Mouse (Mus musculus): ENCODE data around the gene Palm3. TPM values are rescaled to one million over a fixed set of nuclear protein-coding genes. Genes with fewer than 3 reads are reported as not detected.

The Palm3 gene
- polyA plus RNA-seq, 1 experiment from 2014 or later = 0.06 TPM

DNA sequence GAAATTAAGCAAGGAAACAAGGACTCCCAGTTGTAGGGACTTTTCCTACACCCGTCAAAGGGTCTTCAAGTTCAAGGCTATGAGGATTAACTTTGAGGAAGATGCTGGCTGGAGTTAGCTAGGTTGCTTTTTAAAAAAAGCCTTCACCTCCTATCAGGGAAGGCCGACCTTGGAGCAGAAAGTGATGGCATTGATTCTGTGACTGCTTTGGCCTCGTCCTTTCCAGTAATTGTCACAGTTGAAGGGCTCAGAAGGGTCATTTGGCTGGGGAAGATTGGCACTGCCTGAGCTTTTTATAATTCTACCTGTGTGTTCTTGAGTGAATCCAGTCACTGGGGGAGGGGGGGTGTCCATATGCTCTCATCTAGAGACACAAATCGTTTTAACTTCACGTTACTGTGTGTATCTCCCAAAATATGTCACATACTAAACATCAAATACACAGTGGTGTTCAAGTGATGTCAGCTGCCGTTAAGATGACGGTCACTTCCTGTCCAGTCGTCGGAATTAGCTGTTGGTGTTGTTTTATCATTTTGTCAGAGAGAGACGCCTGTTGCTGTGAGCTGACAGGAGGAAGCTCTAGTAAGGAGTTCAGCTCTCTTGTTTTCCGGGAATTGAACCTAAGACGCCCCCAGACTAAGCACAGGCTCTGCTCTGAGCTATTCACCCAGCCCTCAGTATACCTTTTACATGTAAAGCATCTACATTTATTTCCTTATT is 47.2 kb downstream of the Palm3 start:
- H3K9ac ChIP-seq = peak overlapping the region; percentile 1; the same call in 1 of the 2 replicates
- H3K27me3 ChIP-seq = no peaks in the 10 kb centered on the region
- H3K27ac ChIP-seq = peak overlapping the region; percentile 25; the same call in 1 of the 2 replicates
- ATAC-seq (ENCODE audit: low read depth) (no peak), DNase-seq (no peak)
- H3K4me1 ChIP-seq (replicated peaks) = peaks cover 71% of the 10 kb centered on the region
- 34% methylated on average over 12 of the region's 12 CpGs for WGBS (ENCODE audit: insufficient replicate concordance)
- no peaks in the 10 kb centered on the region for H3K36me3 ChIP-seq
- peak overlapping the region; percentile 92 for H3K4me2 ChIP-seq
- no peaks in the 10 kb centered on the region for H3K9me3 ChIP-seq (replicated peaks)
- H3K4me3 ChIP-seq (replicated peaks) = no peak overlapping the region

GRCm38 (mm10) chr8:84069169-84069568 is 47.9 kb downstream of the Palm3 start:
- WGBS (ENCODE audit: insufficient replicate concordance) = 45% methylated on average over 1 of the region's 1 CpGs
- Histone ChIP-seq H3K9me3 (replicated peaks) (no peaks in the 10 kb centered on the region), H3K27ac (0 out of 2 replicates have a peak overlapping the region, but pooled peaks have one; percentile 25), H3K36me3 (no peaks in the 10 kb centered on the region), H3K9ac (peak overlapping the region; percentile 1; the same call in 1 of the 2 replicates), H3K4me3 (replicated peaks) (no peak overlapping the region), H3K4me1 (replicated peaks) (peaks cover 65% of the 10 kb centered on the region), H3K4me2 (no peak overlapping the region), H3K27me3 (no peaks in the 10 kb centered on the region)
- DNase-seq = no peak
- no peak for ATAC-seq (ENCODE audit: low read depth)

DNA sequence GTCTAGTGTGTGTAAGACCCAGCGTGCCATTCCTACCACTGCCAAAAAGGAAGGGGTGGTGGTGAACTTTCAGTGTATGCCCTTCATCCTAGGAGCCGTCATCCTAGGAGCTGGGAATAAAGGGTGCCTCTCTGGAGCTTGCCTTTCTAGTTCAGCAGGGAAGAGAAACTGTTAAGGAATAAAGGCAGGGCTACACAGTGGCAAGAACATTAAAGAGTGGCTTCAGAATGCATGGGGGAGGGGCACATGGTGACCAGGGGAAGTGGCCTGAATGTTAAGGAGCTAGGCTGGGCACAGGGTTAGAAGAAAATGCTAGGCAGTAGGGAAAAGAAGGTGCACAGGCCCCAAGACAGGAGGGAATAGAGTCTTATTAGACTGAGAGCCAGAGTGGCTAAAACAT is 48.5 kb downstream of the Palm3 start:
- Histone ChIP-seq H3K4me3 (replicated peaks) (no peak overlapping the region), H3K9me3 (replicated peaks) (no peaks in the 10 kb centered on the region), H3K9ac (peak overlapping the region; percentile 29; the same call in 1 of the 2 replicates), H3K27ac (no peak overlapping the region), H3K27me3 (no peaks in the 10 kb centered on the region), H3K4me2 (no peak overlapping the region), H3K36me3 (no peaks in the 10 kb centered on the region; the same call in 1 of the 2 replicates), H3K4me1 (replicated peaks) (peaks cover 62% of the 10 kb centered on the region)
- ATAC-seq (ENCODE audit: low read depth) = no peak
- no peak for DNase-seq
- WGBS (ENCODE audit: insufficient replicate concordance) = 73% methylated on average over 2 of the region's 2 CpGs

- Histone ChIP-seq H3K9me3 (replicated peaks) (no peaks in the 10 kb centered on the region), H3K27me3 (no peaks in the 10 kb centered on the region), H3K36me3 (peaks cover 3% of the 10 kb centered on the region; the same call in 1 of the 2 replicates), H3K27ac (no peak overlapping the region), H3K4me3 (replicated peaks) (no peak overlapping the region), H3K9ac (0 out of 2 replicates have a peak overlapping the region, but pooled peaks have one; percentile 29), H3K4me2 (no peak overlapping the region), H3K4me1 (replicated peaks) (peaks cover 60% of the 10 kb centered on the region)
- 68% methylated on average over 5 of the region's 5 CpGs for WGBS (ENCODE audit: insufficient replicate concordance)
- no peak for DNase-seq
- no peak for ATAC-seq (ENCODE audit: low read depth)
Measured at GRCm38 (mm10) chr8:84070241-84070640, 49.0 kb downstream of the Palm3 start.

- Histone ChIP-seq H3K4me2 (no peak overlapping the region), H3K4me3 (replicated peaks) (no peak overlapping the region), H3K4me1 (replicated peaks) (peaks cover 56% of the 10 kb centered on the region), H3K27ac (no peak overlapping the region), H3K36me3 (peaks cover 3% of the 10 kb centered on the region; the same call in 1 of the 2 replicates), H3K9ac (no peak overlapping the region), H3K9me3 (replicated peaks) (no peaks in the 10 kb centered on the region), H3K27me3 (no peaks in the 10 kb centered on the region)
- ATAC-seq (ENCODE audit: low read depth) = no peak
- WGBS (ENCODE audit: insufficient replicate concordance) = 76% methylated on average over 2 of the region's 2 CpGs
- DNase-seq = no peak
Measured at GRCm38 (mm10) chr8:84070667-84071066, 49.4 kb downstream of the Palm3 start.

DNA sequence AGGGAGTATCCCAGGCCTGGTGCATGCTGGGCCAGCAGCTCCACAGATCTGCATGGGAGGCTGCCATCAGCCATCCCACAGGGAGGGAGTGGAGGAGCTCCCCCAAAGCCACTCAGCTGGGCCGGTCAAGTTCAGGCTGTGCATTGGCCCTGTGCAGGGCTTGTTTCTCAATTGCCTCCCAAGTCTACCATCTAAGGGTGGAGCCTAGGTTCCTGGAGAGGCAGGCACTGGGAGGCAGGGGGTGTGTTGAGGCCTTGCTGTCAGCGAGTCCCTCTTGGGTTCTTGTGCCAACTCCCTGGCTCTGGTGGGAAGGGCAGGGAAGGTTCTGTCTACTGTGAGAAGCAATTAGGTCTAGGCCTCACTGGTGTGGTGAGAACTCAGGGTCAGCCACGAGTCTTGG is 50.6 kb downstream of the Palm3 start:
- DNase-seq (no peak), ATAC-seq (ENCODE audit: low read depth) (no peak)
- H3K4me3 ChIP-seq (replicated peaks) = no peak overlapping the region
- H3K4me2 ChIP-seq = no peak overlapping the region
- no peaks in the 10 kb centered on the region for H3K9me3 ChIP-seq (replicated peaks)
- no peaks in the 10 kb centered on the region for H3K27me3 ChIP-seq
- H3K4me1 ChIP-seq (replicated peaks) = peaks cover 56% of the 10 kb centered on the region
- 51% methylated on average over 3 of the region's 3 CpGs for WGBS (ENCODE audit: insufficient replicate concordance)
- H3K36me3 ChIP-seq = peaks cover 3% of the 10 kb centered on the region; the same call in 1 of the 2 replicates
- no peak overlapping the region for H3K9ac ChIP-seq
- H3K27ac ChIP-seq = no peak overlapping the region

DNA sequence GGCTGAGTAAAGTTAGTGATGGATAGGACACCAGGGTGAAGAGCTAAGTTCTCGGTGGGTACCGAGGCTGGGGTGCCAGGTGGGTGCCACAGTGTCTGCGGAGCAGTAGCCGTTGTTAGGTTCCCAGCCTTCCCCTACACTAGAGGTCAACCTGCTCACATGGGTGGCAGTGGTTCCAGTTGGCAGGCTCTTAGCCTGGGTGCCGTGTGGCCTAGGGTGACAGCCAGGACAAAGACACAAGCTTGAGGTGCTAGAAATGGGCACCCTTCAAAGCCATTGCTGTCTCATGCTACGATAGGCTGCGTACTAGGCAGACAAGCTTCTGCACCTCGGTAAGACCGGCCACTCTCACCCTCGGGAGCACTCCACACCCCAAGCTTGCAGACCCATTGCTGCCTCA is 51.0 kb downstream of the Palm3 start:
- no peak overlapping the region for H3K4me3 ChIP-seq (replicated peaks)
- no peaks in the 10 kb centered on the region for H3K9me3 ChIP-seq (replicated peaks)
- H3K27ac ChIP-seq = no peak overlapping the region
- H3K27me3 ChIP-seq = no peaks in the 10 kb centered on the region
- no peak overlapping the region for H3K9ac ChIP-seq
- ATAC-seq (ENCODE audit: low read depth) (no peak), DNase-seq (no peak)
- H3K36me3 ChIP-seq = peaks cover 3% of the 10 kb centered on the region; the same call in 1 of the 2 replicates
- WGBS (ENCODE audit: insufficient replicate concordance) = 84% methylated on average over 10 of the region's 10 CpGs
- no peak overlapping the region for H3K4me2 ChIP-seq
- H3K4me1 ChIP-seq (replicated peaks) = peaks cover 56% of the 10 kb centered on the region

DNA sequence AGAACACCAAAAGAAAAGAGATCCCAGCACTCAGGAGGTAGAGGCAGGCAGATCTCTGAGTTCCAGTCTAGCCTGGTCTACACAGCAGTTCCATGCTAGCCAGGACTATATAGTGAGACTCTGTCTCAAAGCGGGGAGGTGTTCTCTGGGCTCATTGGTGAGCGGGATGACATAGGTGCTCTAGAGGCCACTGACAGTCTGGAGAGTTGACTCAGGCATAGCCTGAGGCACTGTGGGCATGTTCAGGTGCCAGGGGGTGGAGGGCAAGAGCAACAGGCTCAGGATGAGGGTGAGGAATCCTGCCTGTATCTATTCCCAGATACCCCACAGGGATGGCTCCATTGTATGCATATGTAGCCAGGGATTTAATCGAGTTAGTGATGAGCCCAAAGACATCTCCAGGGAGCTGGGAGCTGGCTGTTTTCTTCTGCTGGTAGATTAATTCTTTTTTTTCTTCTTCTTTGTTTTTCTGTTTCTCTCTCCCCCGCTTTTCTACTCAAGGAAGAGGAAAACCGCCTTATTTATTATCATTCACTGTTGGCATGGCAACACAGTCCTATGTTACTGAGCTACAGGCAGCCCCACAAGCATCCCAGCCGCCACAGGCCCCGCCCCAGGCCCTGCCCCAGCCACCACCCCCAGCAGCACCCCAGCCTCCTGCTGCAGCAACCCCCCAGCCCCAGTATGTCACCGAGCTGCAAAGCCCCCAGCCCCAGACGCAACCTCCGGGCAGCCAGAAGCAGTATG is 52.1 kb downstream of the Palm3 start:
- Histone ChIP-seq H3K27me3 (no peaks in the 10 kb centered on the region), H3K4me3 (replicated peaks) (no peak overlapping the region), H3K36me3 (peaks cover 3% of the 10 kb centered on the region; the same call in 1 of the 2 replicates), H3K9ac (no peak overlapping the region), H3K9me3 (replicated peaks) (no peaks in the 10 kb centered on the region), H3K4me2 (no peak overlapping the region), H3K4me1 (replicated peaks) (peaks cover 45% of the 10 kb centered on the region), H3K27ac (no peak overlapping the region)
- ATAC-seq (ENCODE audit: low read depth) = no peak
- DNase-seq = no peak
- WGBS (ENCODE audit: insufficient replicate concordance) = 59% methylated on average over 10 of the region's 10 CpGs

- ATAC-seq (ENCODE audit: low read depth) = no peak
Measured at GRCm38 (mm10) chr8:84076412-84076811, 55.1 kb downstream of the Palm3 start.

DNA sequence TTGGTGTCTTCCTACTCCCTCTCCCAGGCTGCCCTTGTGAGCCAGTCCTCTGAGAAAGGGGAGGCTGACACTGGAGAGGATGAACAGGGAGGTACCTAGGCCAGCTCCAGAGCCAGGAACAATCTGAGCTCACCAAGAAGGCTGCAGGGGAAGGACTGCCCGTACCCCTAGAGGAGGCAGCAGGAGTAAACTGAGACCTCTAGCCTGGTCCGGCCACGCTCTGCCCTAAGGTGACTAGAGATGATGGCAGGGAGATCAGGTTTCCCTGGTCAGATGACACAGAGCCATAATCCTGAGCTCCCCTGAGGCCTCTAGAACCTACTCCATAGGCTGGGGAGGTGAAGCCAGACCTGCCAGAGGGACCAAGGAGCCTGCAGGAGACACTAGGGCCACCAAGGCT is 55.6 kb downstream of the Palm3 start:
- DNase-seq = no peak
- no peaks in the 10 kb centered on the region for H3K27me3 ChIP-seq
- no peak overlapping the region for H3K9ac ChIP-seq
- no peaks in the 10 kb centered on the region for H3K9me3 ChIP-seq (replicated peaks)
- H3K27ac ChIP-seq = no peak overlapping the region
- H3K4me1 ChIP-seq (replicated peaks) = peaks cover 12% of the 10 kb centered on the region
- H3K36me3 ChIP-seq = peaks cover 26% of the 10 kb centered on the region
- no peak for ATAC-seq (ENCODE audit: low read depth)
- H3K4me3 ChIP-seq (replicated peaks) = no peak overlapping the region
- 87% methylated on average over 3 of the region's 3 CpGs for WGBS (ENCODE audit: insufficient replicate concordance)
- H3K4me2 ChIP-seq = no peak overlapping the region

More at GRCm38 (mm10) chr8:84076412-84076811, 55.1 kb downstream of the Palm3 start:
- 36% methylated on average over 1 of the region's 1 CpGs for WGBS (ENCODE audit: insufficient replicate concordance)
- Histone ChIP-seq H3K36me3 (peaks cover 24% of the 10 kb centered on the region), H3K4me1 (replicated peaks) (peaks cover 15% of the 10 kb centered on the region), H3K27ac (no peak overlapping the region), H3K9me3 (replicated peaks) (no peaks in the 10 kb centered on the region), H3K4me3 (replicated peaks) (no peak overlapping the region), H3K27me3 (no peaks in the 10 kb centered on the region), H3K4me2 (no peak overlapping the region), H3K9ac (no peak overlapping the region)
- no peak for DNase-seq

GRCm38 (mm10) chr8:84079206-84079605 is 57.9 kb downstream of the Palm3 start:
- DNase-seq = no peak
- no peak overlapping the region for H3K4me3 ChIP-seq (replicated peaks)
- no peak for ATAC-seq (ENCODE audit: low read depth)
- H3K9me3 ChIP-seq (replicated peaks) = no peaks in the 10 kb centered on the region
- peaks cover 49% of the 10 kb centered on the region for H3K36me3 ChIP-seq
- no peaks in the 10 kb centered on the region for H3K27me3 ChIP-seq
- no peak overlapping the region for H3K9ac ChIP-seq
- 69% methylated on average over 5 of the region's 5 CpGs for WGBS (ENCODE audit: insufficient replicate concordance)
- no peak overlapping the region for H3K27ac ChIP-seq
- H3K4me1 ChIP-seq (replicated peaks) = peaks cover 8% of the 10 kb centered on the region; the same call in 1 of the 2 replicates
- no peak overlapping the region for H3K4me2 ChIP-seq
